Mouse (Mus musculus): ENCODE data around the gene Phykpl.

GRCm38 (mm10) chr11:51539759-51540282 lies 44.7 kb upstream of the Phykpl start:
- TF ChIP-seq POLR2A (IDR thresholded peaks at IDR 0.05; ENCODE audit: insufficient read length, low read depth) = no peak
- TF ChIP-seq E2F4 (IDR thresholded peaks at IDR 0.05; ENCODE audit: insufficient read depth) = no peak
- no peak for TF ChIP-seq TCF12 (IDR thresholded peaks at IDR 0.05; ENCODE audit: insufficient read depth, poor library complexity, severe bottlenecking)
- TF ChIP-seq SRF (IDR thresholded peaks at IDR 0.05; ENCODE audit: control insufficient read depth, insufficient read length, low read depth) = no peak
- no peak for TF ChIP-seq CEBPB (IDR thresholded peaks at IDR 0.05; ENCODE audit: insufficient read depth, poor library complexity, severe bottlenecking)
- TF ChIP-seq USF1 (IDR thresholded peaks at IDR 0.05; ENCODE audit: low read depth) = no peak
- no peak for TF ChIP-seq MYOG (IDR thresholded peaks at IDR 0.05; ENCODE audit: control insufficient read depth in 1 of 3, insufficient read depth in 1 of 3, insufficient read length in 2 of 3, low read depth in 2 of 3)
- TF ChIP-seq REST (IDR thresholded peaks at IDR 0.05; ENCODE audit: insufficient read depth, insufficient read length) = no peak

Measured in myocyte (in vitro differentiated cells).